Mouse (Mus musculus) macrophage (primary cell): ENCODE results near the gene Scyl3. TPM values are rescaled to one million over a fixed set of nuclear protein-coding genes. Genes with fewer than 3 reads are reported as not detected.

ENCODE experiments used
- H3K27ac ChIP-seq: fragments of 350-480 bp; formaldehyde crosslinking; 2 replicates; pipeline ENCODE4 v1.9.0; 2021
- H3K36me3 ChIP-seq: fragments of 350-480 bp; formaldehyde crosslinking; 2 replicates; pipeline ENCODE4 v1.9.0; 2021; ENCODE audit errors: inconsistent target
- H3K4me3 ChIP-seq: fragments of 350-480 bp; formaldehyde crosslinking; 2 replicates; pipeline ENCODE4 v1.9.0; 2021; ENCODE audit errors: inconsistent target
- H3K79me2 ChIP-seq: fragments of 350-480 bp; formaldehyde crosslinking; 2 replicates; pipeline ENCODE4 v1.9.0; 2021; ENCODE audit errors: inconsistent target
- WGBS: methylation state at CpG from one replicate; pipeline ENCODE4 v1.1.7; 2026; ENCODE audit warnings: inconsistent platforms; ENCODE audit not compliant: missing documents; 5-methylcytosine and 5-hydroxymethylcytosine counted together
- polyA plus RNA-seq: library from polyadenylated mRNA; stranded (reverse); fragments of 250-400 nt; gene quantifications from 3 replicates; pipeline ENCODE4 v1.2.4, GENCODE M21; 2018; ENCODE audit warnings: inconsistent platforms

The Scyl3 gene
- polyA plus RNA-seq, 1 experiment from 2014 or later, result 16.2 TPM

DNA sequence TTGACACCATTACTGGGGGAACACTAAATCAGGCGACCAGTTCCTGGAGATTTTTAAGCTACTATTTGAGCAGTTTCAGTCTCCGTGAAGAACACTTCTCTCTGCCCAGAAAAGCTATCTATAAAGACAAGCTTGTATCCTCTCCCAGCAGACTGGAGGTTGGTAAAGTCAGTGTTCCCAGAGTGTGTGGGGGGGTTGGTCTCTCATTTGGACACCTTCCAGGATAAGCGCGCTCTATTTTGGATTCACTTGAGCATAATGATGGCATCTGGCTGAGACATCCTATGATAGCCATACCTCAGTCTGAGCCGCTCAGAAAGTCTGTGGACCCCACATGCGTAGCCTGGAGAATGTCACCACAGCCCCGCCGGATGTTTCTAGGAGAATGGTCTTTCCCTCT is 4.8 kb upstream of the Scyl3 start:
- WGBS, result 96% methylated on average over 8 of the region's 8 CpGs
- Histone ChIP-seq H3K79me2 (no peaks in the 10 kb centered on the region), H3K36me3 (no peaks in the 10 kb centered on the region), H3K4me3 (no peak overlapping the region), H3K27ac (no peak overlapping the region)

DNA sequence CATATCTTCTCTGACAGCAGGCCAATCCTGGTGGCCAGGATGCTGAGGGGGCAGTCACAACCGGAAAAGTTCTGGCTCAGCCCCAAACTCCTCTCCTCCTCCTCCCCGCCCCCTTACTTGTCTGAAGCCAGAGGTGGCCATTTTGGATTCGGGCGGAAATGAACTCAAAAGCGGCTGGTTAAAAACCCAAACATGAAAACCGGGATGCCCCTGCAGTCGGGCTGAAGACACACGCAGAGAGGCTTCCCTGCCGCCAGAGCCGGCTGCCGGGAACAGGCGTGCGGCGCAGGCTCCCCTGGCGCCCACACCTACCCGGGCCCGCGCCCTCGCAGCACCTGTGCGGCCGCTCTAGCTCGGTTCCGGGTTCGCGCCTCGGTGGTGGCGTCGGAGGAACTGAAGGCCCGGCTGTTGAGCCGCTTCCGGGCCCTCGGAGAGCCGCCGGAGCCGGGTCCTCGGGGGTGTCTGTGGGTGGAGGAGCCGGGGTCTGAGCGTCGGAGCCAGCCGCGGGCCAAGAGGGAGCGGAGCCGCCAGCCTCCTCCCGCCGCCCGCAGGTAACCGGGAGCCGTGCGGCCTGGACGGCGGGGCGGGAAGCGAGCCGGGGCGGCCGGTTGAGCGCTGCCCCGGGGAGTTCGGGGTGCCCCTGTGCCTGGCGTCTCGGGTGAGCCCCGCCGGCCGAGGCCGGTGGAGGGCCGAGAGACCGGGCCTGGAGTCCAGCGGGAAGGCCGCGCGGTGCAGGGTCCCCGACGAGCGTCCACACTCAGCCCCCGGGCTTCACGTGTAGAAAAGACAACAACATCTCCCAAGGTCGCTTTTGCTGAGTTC is 947 bp downstream of the Scyl3 start:
- WGBS, result under 1% methylated on average over 77 of the region's 77 CpGs

DNA sequence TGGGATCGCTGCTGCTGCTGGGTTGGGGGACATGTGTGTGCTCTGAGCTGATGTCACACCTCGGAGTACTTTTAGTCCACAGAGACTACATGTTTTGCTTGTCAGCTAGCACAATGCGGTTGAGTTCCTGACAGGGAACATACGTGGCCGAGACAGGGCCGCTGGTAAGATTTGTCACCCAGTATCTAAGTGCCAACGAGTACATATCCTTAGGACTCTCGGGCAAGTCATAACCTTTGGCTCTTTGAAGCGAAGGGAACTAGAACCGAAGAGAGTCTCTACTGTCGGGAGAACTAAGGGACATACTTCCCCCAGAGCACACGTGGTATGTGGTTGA is 1.5 kb downstream of the Scyl3 start:
- Histone ChIP-seq H3K36me3 (peaks cover 23% of the 10 kb centered on the region; the same call in 1 of the 2 replicates), H3K27ac (0 out of 2 replicates have a peak overlapping the region, but pooled peaks have one; percentile 28), H3K79me2 (peaks cover 43% of the 10 kb centered on the region), H3K4me3 (peak overlapping the region; percentile 74)
- 0% methylated on average over 12 of the region's 12 CpGs for WGBS

More for the DNA sequence above, 947 bp downstream of the Scyl3 start:
- Histone ChIP-seq H3K36me3 (peaks cover 17% of the 10 kb centered on the region; the same call in 1 of the 2 replicates), H3K79me2 (peaks cover 38% of the 10 kb centered on the region), H3K4me3 (peak overlapping the region; percentile 74), H3K27ac (0 out of 2 replicates have a peak overlapping the region, but pooled peaks have one; percentile 28)

DNA sequence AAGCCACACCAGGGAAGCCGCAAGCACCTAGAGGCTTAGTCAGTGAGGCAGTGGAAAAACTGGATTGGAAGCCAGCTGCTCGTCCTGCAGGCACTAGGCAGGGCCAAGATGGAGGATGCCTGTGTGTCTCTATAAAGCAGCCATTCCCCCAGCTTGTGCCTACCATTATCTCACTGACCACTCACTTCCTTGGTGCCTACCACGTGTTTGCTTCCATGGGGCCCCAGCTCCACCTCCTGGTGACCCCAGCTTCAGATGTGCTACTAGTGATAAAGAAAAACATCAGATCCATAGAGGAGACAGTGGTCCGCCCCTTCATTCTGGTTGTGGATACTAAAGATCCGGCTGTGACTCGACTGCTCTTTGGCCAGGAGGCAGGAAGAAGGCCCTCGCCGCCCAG is 2.9 kb downstream of the Scyl3 start:
- Histone ChIP-seq H3K27ac (no peak overlapping the region), H3K79me2 (peaks cover 53% of the 10 kb centered on the region), H3K4me3 (no peak overlapping the region), H3K36me3 (peaks cover 33% of the 10 kb centered on the region; the same call in 1 of the 2 replicates)
- WGBS, result 91% methylated on average over 8 of the region's 8 CpGs

DNA sequence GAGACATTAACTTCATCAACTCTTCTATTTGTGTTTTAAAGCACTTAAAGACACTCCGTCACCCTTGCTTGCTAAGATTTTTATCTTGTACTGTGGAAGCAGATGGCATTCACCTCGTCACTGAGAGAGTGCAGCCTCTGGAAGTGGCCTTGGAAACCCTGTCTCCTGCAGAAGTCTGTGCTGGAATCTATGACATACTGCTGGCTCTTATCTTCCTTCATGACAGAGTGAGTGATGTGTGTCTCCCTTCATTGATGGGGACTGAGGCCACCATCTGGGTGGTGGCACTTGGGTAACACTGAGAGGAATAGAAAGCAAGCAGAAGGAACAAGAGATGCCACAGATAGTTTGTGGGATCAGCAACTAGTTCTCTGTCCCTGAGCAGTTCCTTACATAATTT is 5.7 kb downstream of the Scyl3 start:
- 92% methylated on average over 2 of the region's 2 CpGs for WGBS
- Histone ChIP-seq H3K4me3 (no peak overlapping the region), H3K79me2 (peaks cover 53% of the 10 kb centered on the region), H3K36me3 (peaks cover 56% of the 10 kb centered on the region), H3K27ac (no peak overlapping the region)

DNA sequence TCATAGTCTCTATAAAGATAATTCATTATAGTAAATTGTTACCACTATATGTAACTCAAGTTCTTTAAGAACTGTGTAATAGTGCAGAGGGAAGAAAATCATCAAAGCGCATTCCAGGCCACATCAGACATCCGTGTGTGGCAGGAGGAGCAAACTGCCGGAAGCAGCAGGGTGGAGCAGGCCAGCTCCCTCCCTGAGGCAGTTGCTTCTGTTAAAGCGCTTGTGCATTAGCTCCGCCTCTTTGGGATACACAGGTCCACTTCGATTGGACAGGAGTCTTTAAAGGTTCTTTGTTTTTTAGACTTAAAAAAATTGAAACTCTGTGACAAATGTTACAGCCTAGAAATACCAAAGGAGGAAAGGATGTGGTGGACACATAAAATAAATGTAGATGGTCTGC is 13.2 kb downstream of the Scyl3 start:
- Histone ChIP-seq H3K36me3 (peaks cover 92% of the 10 kb centered on the region), H3K27ac (no peak overlapping the region), H3K79me2 (no peaks in the 10 kb centered on the region), H3K4me3 (no peak overlapping the region)
- 92% methylated on average over 6 of the region's 6 CpGs for WGBS

DNA sequence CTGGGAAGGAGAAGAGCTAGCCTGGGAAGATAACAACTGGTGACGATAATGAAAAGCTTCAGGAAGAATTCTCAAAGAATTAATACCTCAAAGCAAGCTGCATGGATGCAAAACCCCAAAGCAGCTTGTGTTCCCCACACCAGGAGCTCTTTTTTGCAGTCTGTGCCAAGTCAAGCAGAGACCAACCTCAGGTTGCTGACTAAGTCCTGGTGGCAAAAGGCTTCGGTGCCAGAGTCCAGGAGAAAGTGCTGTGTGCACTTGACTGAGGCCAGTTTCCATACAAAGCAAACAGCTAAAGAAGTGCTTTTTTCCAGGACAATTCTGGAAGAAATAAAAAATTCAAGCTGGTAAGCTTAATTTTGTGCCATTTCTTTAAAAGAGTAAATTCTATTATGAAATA is 24.5 kb downstream of the Scyl3 start:
- H3K27ac ChIP-seq, result no peak overlapping the region
- WGBS, result 96% methylated on average over 2 of the region's 2 CpGs
- peaks cover 62% of the 10 kb centered on the region for H3K36me3 ChIP-seq
- no peaks in the 10 kb centered on the region for H3K79me2 ChIP-seq
- no peak overlapping the region for H3K4me3 ChIP-seq

DNA sequence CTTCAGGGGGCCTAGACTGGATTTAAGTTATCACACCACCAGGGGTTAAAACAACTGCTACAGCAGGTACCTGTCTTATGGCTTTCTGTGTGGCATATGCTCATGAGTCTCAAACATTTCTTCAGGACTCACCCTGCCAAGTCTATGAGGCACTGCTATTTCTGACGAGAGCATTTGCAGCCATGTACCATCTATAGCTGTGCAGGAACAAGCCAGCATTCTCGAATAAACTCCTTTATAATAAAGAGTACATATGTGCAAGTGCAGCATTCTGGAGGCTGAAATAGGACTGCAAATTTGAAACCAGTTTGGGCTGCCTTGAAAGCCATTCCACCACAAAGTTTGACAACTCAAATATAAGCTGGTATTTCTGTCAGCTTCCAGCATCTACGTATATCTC is 29.1 kb downstream of the Scyl3 start:
- peaks cover 20% of the 10 kb centered on the region for H3K36me3 ChIP-seq
- H3K27ac ChIP-seq, result no peak overlapping the region
- H3K79me2 ChIP-seq, result no peaks in the 10 kb centered on the region
- no peak overlapping the region for H3K4me3 ChIP-seq
- 97% methylated on average over 3 of the region's 3 CpGs for WGBS

DNA sequence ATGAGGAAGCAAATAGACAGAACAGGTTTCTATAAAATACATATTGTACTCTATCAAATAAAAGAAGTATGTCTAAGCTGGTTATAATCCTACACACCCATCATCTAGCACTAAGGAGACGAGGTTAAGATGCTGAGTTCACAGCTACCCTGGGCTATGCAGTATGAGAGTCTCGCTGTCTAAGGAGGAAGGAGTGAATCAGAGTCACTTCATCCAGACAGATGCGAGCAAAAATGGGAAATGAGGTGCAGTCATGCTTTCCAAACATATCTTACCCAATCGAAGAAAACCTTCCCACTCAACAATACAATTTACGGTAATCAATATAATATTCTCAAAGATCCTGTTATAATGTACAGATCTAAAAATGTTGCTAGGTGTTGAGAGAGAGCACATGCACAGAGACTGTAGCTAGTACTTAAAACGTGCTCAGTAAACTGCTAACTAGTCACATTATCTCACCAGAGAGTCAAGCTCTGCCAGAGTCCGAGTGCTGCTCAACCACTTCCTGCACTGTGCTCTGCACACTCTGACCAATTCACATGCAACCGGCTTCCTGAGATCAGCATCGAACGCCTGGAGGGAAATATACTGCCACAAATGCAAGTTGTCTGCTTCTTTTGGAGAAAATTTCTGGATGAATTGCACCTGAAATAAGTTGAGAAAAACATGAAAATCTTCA is 35.2 kb downstream of the Scyl3 start:
- peak overlapping the region; percentile 69 for H3K27ac ChIP-seq
- H3K36me3 ChIP-seq, result no peaks in the 10 kb centered on the region
- no peak overlapping the region for H3K4me3 ChIP-seq
- H3K79me2 ChIP-seq, result no peaks in the 10 kb centered on the region
- 10% methylated on average over 10 of the region's 10 CpGs for WGBS

DNA sequence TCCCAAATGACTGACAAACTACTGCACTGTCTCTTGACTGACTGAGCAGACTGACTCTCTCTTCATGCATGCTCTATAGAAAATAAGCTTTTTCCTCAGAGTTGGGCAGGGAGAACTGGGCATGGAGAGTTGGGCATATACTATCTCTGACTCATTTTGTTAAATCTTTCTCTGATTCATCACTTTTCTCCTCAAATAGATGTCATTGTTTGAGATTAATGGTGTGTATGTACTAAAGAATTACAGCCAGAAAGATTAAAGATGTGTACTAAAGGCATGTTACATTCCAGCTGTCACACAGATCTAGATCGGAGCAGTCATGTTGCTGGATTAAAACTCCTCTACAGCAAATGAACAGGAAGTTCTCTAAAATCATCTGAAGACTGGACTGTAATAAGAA is 45.6 kb downstream of the Scyl3 start:
- WGBS, result 100% methylated on average over 1 of the region's 1 CpGs
- Histone ChIP-seq H3K27ac (no peak overlapping the region), H3K79me2 (no peaks in the 10 kb centered on the region), H3K36me3 (no peaks in the 10 kb centered on the region), H3K4me3 (no peak overlapping the region)

DNA sequence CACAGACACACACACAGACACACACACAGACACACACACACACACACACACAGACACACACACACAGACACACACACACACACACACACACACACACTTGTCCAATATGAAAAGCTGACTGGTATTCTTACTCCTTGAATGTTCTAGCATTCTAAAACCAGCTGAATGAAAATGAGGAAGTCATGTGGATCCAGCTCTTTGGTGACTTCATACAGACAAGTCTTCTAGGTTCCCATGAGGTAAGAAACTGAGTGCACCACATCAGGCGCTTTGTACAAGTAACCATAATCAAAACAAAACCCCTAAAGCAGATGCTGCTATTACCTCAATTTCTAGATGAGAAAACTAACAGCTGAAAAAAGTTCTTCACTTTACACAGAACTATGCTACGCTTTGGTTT is 46.2 kb downstream of the Scyl3 start:
- Histone ChIP-seq H3K4me3 (no peak overlapping the region), H3K36me3 (no peaks in the 10 kb centered on the region), H3K27ac (no peak overlapping the region), H3K79me2 (no peaks in the 10 kb centered on the region)
- 90% methylated on average over 2 of the region's 2 CpGs for WGBS

DNA sequence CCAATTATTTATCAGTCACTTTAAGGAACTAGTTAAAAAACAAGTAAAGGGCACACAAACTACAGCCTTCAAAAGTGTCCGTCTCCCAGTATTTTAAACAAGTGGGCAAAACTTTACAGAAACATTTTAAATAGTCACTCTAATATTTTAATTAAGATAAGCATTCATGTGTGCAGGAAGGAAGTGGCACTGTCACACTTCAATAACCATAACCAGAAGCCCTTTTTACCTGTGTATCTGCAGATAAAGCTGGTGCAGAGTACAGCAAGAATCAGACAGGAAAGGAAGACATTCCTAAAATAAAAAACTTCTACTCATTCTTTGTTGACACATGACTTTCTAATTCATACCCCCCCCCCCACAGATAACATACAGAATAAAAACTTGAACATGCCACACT is 47.6 kb downstream of the Scyl3 start:
- no peaks in the 10 kb centered on the region for H3K79me2 ChIP-seq
- no peak overlapping the region for H3K27ac ChIP-seq
- no peaks in the 10 kb centered on the region for H3K36me3 ChIP-seq
- no peak overlapping the region for H3K4me3 ChIP-seq
- 100% methylated on average over 1 of the region's 1 CpGs for WGBS

DNA sequence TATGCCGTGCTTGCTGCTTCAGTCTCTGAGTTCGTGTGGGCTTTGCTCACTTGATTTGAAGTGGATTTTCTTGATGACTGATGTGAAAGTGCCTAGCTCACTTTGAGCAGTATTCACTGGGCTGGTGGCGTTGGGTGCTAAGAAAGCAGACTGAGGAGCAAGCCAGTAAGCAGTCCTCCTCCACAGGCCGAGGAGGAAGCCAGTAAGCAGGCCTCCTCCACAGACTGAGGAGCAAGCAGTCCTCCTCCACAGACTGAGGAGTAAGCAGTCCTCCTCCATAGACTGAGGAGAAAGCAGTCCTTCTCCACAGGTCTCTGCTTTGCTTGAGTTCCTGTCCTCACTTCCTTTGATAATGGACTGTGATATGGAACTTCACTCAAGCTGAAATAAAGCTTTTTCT is 63.5 kb downstream of the Scyl3 start:
- no peaks in the 10 kb centered on the region for H3K36me3 ChIP-seq
- H3K79me2 ChIP-seq, result no peaks in the 10 kb centered on the region; the same call in 1 of the 2 replicates
- H3K27ac ChIP-seq, result no peak overlapping the region
- WGBS, result 87% methylated on average over 4 of the region's 4 CpGs
- H3K4me3 ChIP-seq, result no peak overlapping the region

DNA sequence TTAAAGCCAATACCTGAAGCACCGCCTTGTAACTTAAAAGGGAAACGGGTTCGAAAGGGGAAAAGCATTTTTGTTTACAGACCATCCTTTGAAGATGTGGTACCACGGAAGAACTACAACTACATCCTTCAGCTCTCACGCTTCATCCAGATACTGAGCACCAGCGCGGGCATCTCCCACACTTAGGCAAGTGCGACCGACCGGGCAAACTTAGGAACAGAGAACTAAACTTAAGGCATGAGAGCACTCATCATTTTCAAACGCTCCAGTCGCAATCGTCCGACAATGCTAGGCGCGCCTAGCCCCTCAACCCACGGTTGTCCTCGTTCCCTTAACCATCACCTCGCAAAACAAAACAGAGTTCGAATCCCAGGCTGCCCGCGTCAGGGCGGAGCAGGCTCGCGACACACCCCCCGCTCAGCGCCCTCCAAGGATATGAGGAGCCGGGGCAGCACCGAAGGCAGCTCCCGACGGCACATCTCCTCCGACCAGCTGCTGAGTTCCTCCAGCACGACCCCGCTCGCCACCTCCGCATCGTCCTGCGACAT is 65.3 kb downstream of the Scyl3 start:
- H3K27ac ChIP-seq, result peak overlapping the region; percentile 46; the same call in 1 of the 2 replicates

More for the DNA sequence above, 65.3 kb downstream of the Scyl3 start:
- H3K36me3 ChIP-seq, result no peaks in the 10 kb centered on the region
- H3K79me2 ChIP-seq, result no peaks in the 10 kb centered on the region; the same call in 1 of the 2 replicates
- 1% methylated on average over 38 of the region's 38 CpGs for WGBS
- H3K4me3 ChIP-seq, result peak overlapping the region; percentile 83
